Mouse (Mus musculus) embryonic facial prominence, embryonic 12.5 days (tissue): ENCODE measurements around the gene Sf3b5. TPM values are rescaled to one million over a fixed set of nuclear protein-coding genes. Genes with fewer than 3 reads are reported as not detected.

ENCODE experiments used
- ATAC-seq: fragments of 200-750 bp; cut with Nextera tagmentation; 2 replicates; pipeline ENCODE4 v1.8.0; 2017; ENCODE audit not compliant: insufficient number of reproducible peaks, insufficient read depth, low FRiP score, low TSS enrichment
- H3K27ac ChIP-seq: fragments of 300-500 bp; sonication (generic); 2 replicates; pipeline ENCODE4 v1.5.1; 2016; ENCODE audit warnings: mild to moderate bottlenecking
- H3K27me3 ChIP-seq: fragments of 300-500 bp; sonication (generic); 2 replicates; pipeline ENCODE4 v1.6.1; 2016; ENCODE audit warnings: mild to moderate bottlenecking, moderate library complexity
- H3K36me3 ChIP-seq: fragments of 300-500 bp; sonication (generic); 2 replicates; pipeline ENCODE4 v1.6.1; 2016; ENCODE audit warnings: mild to moderate bottlenecking
- H3K4me1 ChIP-seq: fragments of 300-500 bp; sonication (generic); 2 replicates; pipeline ENCODE4 v1.6.1; 2016
- H3K4me2 ChIP-seq: fragments of 300-500 bp; sonication (generic); replicated peaks from 2 replicates; pipeline ENCODE4 v1.6.1; 2016; ENCODE audit warnings: mild to moderate bottlenecking, moderate library complexity
- H3K4me3 ChIP-seq: fragments of 300-500 bp; sonication (generic); 2 replicates; pipeline ENCODE4 v1.5.1; 2016; ENCODE audit warnings: mild to moderate bottlenecking
- H3K9ac ChIP-seq: fragments of 300-500 bp; sonication (generic); 2 replicates; pipeline ENCODE4 v1.6.1; 2016; ENCODE audit warnings: mild to moderate bottlenecking, moderate library complexity
- H3K9me3 ChIP-seq: fragments of 300-500 bp; sonication (generic); 2 replicates; pipeline ENCODE4 v1.6.1; 2016; ENCODE audit warnings: mild to moderate bottlenecking, moderate library complexity
- WGBS: fragments of 180-500 bp; shearing (Covaris S2); methylation state at CpG from one replicate; pipeline ENCODE4 v1.1.7; 2016; 5-methylcytosine and 5-hydroxymethylcytosine counted together
- polyA plus RNA-seq: library from polyadenylated mRNA; unstranded; fragments of >200 nt; fragmentation: Nextera tagmentation; extraction: Ambion mirVana; gene quantifications from 2 replicates; pipeline ENCODE4 v1.2.1, GENCODE M21; 2016

Sf3b5 gene
- 38.0 and 39.9 TPM in 2 replicates for polyA plus RNA-seq

DNA sequence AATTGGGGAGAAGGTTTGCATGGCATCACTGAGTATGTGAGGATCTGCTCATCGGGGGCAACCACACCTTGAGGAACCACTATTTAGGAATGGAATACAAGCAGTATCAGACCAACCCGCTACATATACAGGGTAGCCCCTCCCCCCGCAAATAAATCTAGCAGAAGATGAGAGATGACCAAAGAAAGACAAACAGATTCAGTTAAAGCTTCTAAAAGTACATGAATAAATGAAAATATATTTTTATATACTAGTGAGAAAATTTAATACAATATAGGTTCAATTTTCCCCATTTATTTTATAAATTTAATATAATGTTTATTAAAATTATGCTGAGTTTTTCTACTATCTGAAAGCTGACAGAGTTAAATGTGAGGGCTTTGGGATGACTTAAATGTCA, at the start of gene Sf3b5:
TSS of gene Sf3b5 (plus strand) at position 301 of the 400 bp plus-strand sequence.
- Histone ChIP-seq H3K4me3 (no peak within 1 kb of the TSS), H3K9me3 (no peaks in the 10 kb centered on the region), H3K36me3 (no peaks in the 10 kb centered on the region), H3K4me2 (no peak within 1 kb of the TSS), H3K27me3 (no peaks in the 10 kb centered on the region), H3K9ac (no peak within 1 kb of the TSS), H3K4me1 (peaks cover 10% of the 10 kb centered on the region), H3K27ac (no peak within 1 kb of the TSS)
- ATAC-seq, result no peak
- WGBS, result 89% methylated on average over 3 of the region's 3 CpGs

DNA sequence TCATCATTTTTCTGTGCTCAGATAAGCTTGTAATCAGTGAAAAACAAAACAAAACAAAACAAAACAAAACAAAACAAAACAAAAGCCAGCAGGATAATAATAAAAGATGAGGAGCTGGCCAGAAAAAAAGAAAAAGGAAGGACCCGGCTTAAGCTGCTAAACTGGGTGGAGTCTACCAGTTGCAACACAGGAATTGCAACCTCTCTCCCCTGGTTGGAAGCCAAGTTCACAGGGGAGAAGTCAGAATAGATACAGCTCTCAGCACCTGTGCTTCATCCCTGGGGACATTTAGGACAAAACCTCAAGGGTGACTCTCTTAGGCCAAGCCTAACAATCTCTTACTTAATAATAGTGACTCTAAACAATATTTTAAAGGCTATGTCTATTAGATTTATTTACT, 49.3 kb upstream of the Sf3b5 start:
- Histone ChIP-seq H3K36me3 (no peaks in the 10 kb centered on the region), H3K9ac (no peak overlapping the region), H3K4me1 (no peaks in the 10 kb centered on the region), H3K4me3 (no peak overlapping the region), H3K27ac (no peak overlapping the region), H3K4me2 (no peak overlapping the region), H3K9me3 (no peaks in the 10 kb centered on the region), H3K27me3 (no peaks in the 10 kb centered on the region)
- WGBS, result 53% methylated on average over 1 of the region's 1 CpGs
- no peak for ATAC-seq

GRCm38 (mm10) chr10:12957271-12957670, 47.9 kb upstream of the Sf3b5 start:
- Histone ChIP-seq H3K4me2 (no peak overlapping the region), H3K9ac (no peak overlapping the region), H3K27ac (no peak overlapping the region), H3K9me3 (no peaks in the 10 kb centered on the region), H3K4me3 (no peak overlapping the region), H3K27me3 (0 out of 2 replicates have a peak, but pooled peaks cover 3% of the 10 kb centered on the region), H3K4me1 (no peaks in the 10 kb centered on the region), H3K36me3 (no peaks in the 10 kb centered on the region)
- 75% methylated on average over 4 of the region's 4 CpGs for WGBS
- ATAC-seq, result no peak

DNA sequence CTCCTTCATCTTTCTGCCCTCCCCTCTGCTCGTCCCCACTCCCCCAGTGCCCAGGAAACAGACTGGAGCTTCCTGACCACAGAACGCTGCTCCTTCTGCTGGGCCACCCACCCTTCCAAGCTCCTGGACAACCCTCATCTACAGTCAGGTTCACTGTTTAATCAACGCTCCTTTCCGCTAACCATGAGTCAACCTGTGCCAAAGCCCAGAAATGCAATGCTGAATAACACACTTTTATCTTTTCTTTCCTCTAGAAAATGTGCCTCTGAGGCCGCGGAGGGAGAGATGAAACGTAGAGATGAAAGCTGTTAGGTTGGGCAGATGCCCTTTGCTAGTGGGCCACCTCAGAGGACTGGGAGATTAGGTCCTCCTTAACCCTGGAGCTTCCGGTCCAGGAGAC, 43.6 kb upstream of the Sf3b5 start:
- Histone ChIP-seq H3K27ac (no peak overlapping the region), H3K4me1 (no peaks in the 10 kb centered on the region), H3K9ac (no peak overlapping the region), H3K4me2 (no peak overlapping the region), H3K36me3 (no peaks in the 10 kb centered on the region), H3K27me3 (0 out of 2 replicates have a peak, but pooled peaks cover 6% of the 10 kb centered on the region), H3K9me3 (no peaks in the 10 kb centered on the region), H3K4me3 (no peak overlapping the region)
- ATAC-seq, result no peak
- WGBS, result 87% methylated on average over 8 of the region's 8 CpGs

DNA sequence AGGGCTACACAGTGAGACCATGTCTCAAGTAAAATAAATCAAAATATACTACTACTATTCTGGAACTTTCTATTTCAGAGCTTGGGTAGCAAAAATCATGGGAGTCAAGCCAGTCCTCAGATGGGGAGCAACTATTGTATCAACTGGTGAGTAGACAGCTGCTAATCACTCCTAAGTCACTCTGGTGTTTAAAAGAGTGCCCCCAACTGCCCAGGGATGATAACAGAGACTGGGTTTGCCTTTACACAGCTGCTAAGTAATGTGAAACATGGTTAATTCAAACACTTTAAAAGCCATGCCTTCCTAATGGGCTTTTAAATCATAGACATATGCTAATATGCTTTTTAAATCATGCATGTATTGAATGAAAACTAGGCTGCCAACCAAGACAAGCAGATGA, 42.9 kb upstream of the Sf3b5 start:
- no peaks in the 10 kb centered on the region for H3K4me1 ChIP-seq
- no peaks in the 10 kb centered on the region for H3K36me3 ChIP-seq
- H3K4me2 ChIP-seq, result no peak overlapping the region
- H3K9me3 ChIP-seq, result no peaks in the 10 kb centered on the region
- H3K27me3 ChIP-seq, result 0 out of 2 replicates have a peak, but pooled peaks cover 6% of the 10 kb centered on the region
- no peak overlapping the region for H3K27ac ChIP-seq
- no peak for ATAC-seq
- no peak overlapping the region for H3K4me3 ChIP-seq
- H3K9ac ChIP-seq, result no peak overlapping the region

GRCm38 (mm10) chr10:12963362-12964147, 41.6 kb upstream of the Sf3b5 start:
- Histone ChIP-seq H3K4me1 (no peaks in the 10 kb centered on the region), H3K27ac (no peak overlapping the region)
- peak; percentile 61; the same call in 1 of the 2 replicates for ATAC-seq

DNA sequence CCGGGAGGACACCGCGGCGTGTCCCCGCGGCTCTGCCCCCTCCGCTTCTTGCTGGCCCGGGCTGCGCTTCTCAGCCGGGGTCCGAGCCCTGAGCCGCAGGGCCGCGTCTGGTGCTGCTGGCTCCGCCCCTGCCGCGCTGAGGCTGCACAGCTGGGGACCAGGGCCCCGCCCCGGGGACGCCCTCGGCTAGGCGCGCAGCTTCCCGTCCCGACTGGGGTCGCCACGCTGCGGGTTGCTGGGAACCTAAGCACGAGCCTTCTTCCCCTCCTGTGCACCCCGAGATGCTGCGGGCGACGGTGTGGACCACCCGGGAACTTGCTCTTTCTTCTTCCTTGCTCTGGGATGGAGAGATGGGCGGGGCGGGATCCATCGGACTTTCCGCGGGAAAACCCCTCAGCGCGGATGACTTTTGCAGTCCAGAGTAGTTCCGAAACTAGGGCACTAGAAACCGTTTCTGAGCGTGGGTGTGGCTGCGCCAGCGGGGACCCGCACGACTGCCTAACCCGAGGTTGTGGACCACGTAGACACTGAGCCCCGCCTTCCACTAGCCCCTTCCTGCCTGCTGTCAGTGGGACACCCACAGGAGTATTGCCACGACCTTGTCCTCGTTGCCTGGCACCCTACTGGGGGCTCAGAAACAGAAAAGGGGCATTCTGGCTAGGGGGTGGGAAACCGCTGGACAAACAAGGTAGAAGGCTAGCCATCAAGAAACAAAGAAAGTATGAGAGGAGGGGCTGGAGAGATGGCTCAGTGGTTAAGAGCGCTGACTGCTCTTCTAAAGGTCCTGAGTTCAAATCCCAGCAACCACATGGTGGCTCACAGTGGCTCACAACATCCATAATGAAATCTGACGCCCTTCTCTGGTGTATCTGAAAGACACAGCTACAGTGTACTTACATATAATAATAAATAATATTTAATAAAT, 40.7 kb upstream of the Sf3b5 start, which contains the start of gene Stx11:
TSS of gene Stx11 (minus strand) at position 148 of the 925 bp plus-strand sequence.
- Histone ChIP-seq H3K4me3 (peak within 1 kb of the TSS; percentile 63), H3K36me3 (no peaks in the 10 kb centered on the region), H3K27me3 (0 out of 2 replicates have a peak, but pooled peaks cover 6% of the 10 kb centered on the region), H3K4me2 (peak within 1 kb of the TSS; percentile 81), H3K9me3 (no peaks in the 10 kb centered on the region), H3K4me1 (no peaks in the 10 kb centered on the region), H3K27ac (no peak within 1 kb of the TSS), H3K9ac (peak within 1 kb of the TSS; percentile 61)
- peak; percentile 92 for ATAC-seq
- WGBS, result 4% methylated on average over 56 of the region's 56 CpGs

More at GRCm38 (mm10) chr10:12963362-12964147, 41.6 kb upstream of the Sf3b5 start:
- Histone ChIP-seq H3K4me2 (peak overlapping the region; percentile 81), H3K9ac (peak overlapping the region; percentile 61), H3K27me3 (0 out of 2 replicates have a peak, but pooled peaks cover 6% of the 10 kb centered on the region), H3K36me3 (no peaks in the 10 kb centered on the region), H3K4me3 (peak overlapping the region; percentile 63), H3K9me3 (no peaks in the 10 kb centered on the region)
- WGBS, result 6% methylated on average over 29 of the region's 29 CpGs

GRCm38 (mm10) chr10:12965669-12966180, 39.4 kb upstream of the Sf3b5 start:
- Histone ChIP-seq H3K36me3 (no peaks in the 10 kb centered on the region), H3K27me3 (0 out of 2 replicates have a peak, but pooled peaks cover 6% of the 10 kb centered on the region), H3K4me3 (no peak overlapping the region), H3K9me3 (no peaks in the 10 kb centered on the region), H3K4me2 (no peak overlapping the region), H3K9ac (no peak overlapping the region), H3K4me1 (no peaks in the 10 kb centered on the region), H3K27ac (no peak overlapping the region)
- WGBS, result 68% methylated on average over 5 of the region's 5 CpGs
- ATAC-seq, result no peak

DNA sequence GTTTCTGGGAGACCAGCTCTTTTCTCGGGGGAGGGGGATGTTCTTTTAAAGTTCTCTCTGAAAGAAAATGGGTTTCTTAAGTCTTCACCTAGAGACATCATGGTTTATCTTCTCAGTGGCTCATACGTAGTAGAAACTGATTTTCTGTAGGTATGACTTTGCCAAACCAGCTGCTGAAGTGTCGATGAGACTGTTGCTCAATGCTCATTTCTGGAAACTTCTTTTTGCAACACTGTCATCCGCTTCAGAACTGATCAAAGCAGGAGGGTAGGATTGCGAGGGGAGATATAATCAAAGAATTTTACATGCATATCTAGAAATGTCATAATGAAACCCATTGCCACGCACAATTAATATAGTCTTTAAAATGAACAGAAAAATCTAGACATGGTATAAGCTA, 30.6 kb upstream of the Sf3b5 start:
- ATAC-seq, result no peak
- no peaks in the 10 kb centered on the region for H3K27me3 ChIP-seq

DNA sequence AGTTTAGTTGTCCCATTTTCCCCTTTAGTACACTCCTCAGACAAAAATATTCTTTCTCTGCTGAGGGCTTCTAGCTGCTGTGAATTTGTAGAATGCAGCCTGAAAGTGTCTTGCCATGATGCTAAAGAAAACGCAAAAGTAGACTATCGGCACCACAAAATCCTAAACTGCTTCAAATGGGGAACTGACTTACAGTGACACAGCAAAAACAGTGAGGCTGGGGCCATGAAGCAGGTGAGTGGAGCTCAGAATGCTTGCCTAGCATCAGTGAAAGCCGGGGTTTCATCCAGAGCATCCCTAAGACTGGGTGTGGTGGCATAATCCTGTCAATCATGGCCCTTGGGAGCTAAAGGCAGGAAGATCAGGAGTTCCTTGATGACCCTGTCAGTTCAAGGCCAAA, 29.7 kb upstream of the Sf3b5 start:
- Histone ChIP-seq H3K27ac (no peak overlapping the region), H3K27me3 (no peaks in the 10 kb centered on the region), H3K9ac (no peak overlapping the region), H3K4me2 (no peak overlapping the region), H3K4me1 (no peaks in the 10 kb centered on the region), H3K36me3 (no peaks in the 10 kb centered on the region), H3K9me3 (no peaks in the 10 kb centered on the region), H3K4me3 (no peak overlapping the region)
- no peak for ATAC-seq
- WGBS, result 86% methylated on average over 3 of the region's 3 CpGs

More for the DNA sequence above, 30.6 kb upstream of the Sf3b5 start:
- Histone ChIP-seq H3K9ac (no peak overlapping the region), H3K36me3 (no peaks in the 10 kb centered on the region), H3K9me3 (no peaks in the 10 kb centered on the region), H3K27ac (no peak overlapping the region), H3K4me1 (no peaks in the 10 kb centered on the region), H3K4me3 (no peak overlapping the region), H3K4me2 (no peak overlapping the region)
- WGBS, result 86% methylated on average over 6 of the region's 6 CpGs

- Histone ChIP-seq H3K4me2 (no peak overlapping the region), H3K27me3 (no peaks in the 10 kb centered on the region), H3K4me3 (no peak overlapping the region), H3K36me3 (no peaks in the 10 kb centered on the region), H3K27ac (no peak overlapping the region), H3K9me3 (no peaks in the 10 kb centered on the region), H3K9ac (no peak overlapping the region), H3K4me1 (no peaks in the 10 kb centered on the region)
- no peak for ATAC-seq
- 83% methylated on average over 7 of the region's 7 CpGs for WGBS
These were observed 29.2 kb upstream of the Sf3b5 start for GRCm38 (mm10) chr10:12975957-12976356.
